Mouse (Mus musculus) erythroblast, embryonic 14.5 days (primary cell): ENCODE measurements around the gene Myh2.

Experiments used
- GATA1 ChIP-seq: IDR thresholded peaks from 2 replicates; pipeline ENCODE4 v1.6.1; 2012; ENCODE audit warnings: low read length, inconsistent platforms, mixed read lengths
- TAL1 ChIP-seq: IDR thresholded peaks from 3 replicates; pipeline ENCODE4 v1.6.1; 2012; ENCODE audit warnings: low read length, inconsistent platforms, mixed read lengths

DNA sequence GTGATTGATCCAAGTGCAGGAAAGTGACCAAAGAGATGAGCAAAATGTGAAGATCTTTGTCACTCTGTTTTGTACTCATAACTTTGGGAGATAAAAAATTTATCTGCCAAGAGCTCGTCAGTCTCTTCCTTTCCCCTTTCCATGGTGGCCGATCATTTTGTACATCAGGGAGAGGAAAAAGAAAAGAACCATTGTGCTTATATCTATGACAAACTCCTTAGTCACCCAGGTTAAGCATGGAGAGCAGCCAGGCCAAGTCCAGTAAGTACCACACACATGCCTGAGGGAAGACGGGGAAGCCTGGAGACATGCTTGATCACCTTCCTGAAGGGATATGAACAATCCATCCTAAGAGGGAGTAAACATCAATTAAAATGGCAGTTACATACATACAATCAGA, 53.6 kb downstream of the Myh2 start:
- TF ChIP-seq GATA1 (no peak), TAL1 (no peak)
